Mouse (Mus musculus) limb, embryonic 12.5 days (tissue): ENCODE measurements at regions not wholly inside any gene's neighbourhood (a gene's known extent, or its start where the extent isn't known, plus 50 kb on each side); places are given as distances from the start of the nearest gene placed in this dataset. TPM values are rescaled to one million over a fixed set of nuclear protein-coding genes. Genes with fewer than 3 reads are reported as not detected.

ENCODE experiments used
- ATAC-seq: fragments of 200-750 bp; cut with Nextera tagmentation; 2 replicates; pipeline ENCODE4 v1.8.0; 2017; ENCODE audit warnings: low read depth, moderate TSS enrichment; ENCODE audit not compliant: insufficient number of reproducible peaks, insufficient read depth, low FRiP score, low TSS enrichment
- H3K27ac ChIP-seq: fragments of 300-500 bp; sonication (generic); 2 replicates; pipeline ENCODE4 v1.5.1; 2016; ENCODE audit warnings: mild to moderate bottlenecking, moderate library complexity
- H3K27me3 ChIP-seq: fragments of 300-500 bp; sonication (generic); 2 replicates; pipeline ENCODE4 v1.6.1; 2016; ENCODE audit warnings: mild to moderate bottlenecking, moderate library complexity
- H3K36me3 ChIP-seq: fragments of 300-500 bp; sonication (generic); 2 replicates; pipeline ENCODE4 v1.6.1; 2016; ENCODE audit warnings: mild to moderate bottlenecking, moderate library complexity
- H3K4me1 ChIP-seq: fragments of 300-500 bp; sonication (generic); replicated peaks from 2 replicates; pipeline ENCODE4 v1.6.1; 2016
- H3K4me2 ChIP-seq: fragments of 300-500 bp; sonication (generic); 2 replicates; pipeline ENCODE4 v1.6.1; 2016; ENCODE audit warnings: mild to moderate bottlenecking, moderate library complexity
- H3K4me3 ChIP-seq: fragments of 300-500 bp; sonication (generic); replicated peaks from 2 replicates; pipeline ENCODE4 v1.5.1; 2016; ENCODE audit warnings: mild to moderate bottlenecking
- H3K9ac ChIP-seq: fragments of 300-500 bp; sonication (generic); replicated peaks from 2 replicates; pipeline ENCODE4 v1.6.1; 2016; ENCODE audit warnings: mild to moderate bottlenecking, moderate library complexity
- H3K9me3 ChIP-seq: fragments of 300-500 bp; sonication (generic); 2 replicates; pipeline ENCODE4 v1.6.1; 2016; ENCODE audit warnings: mild to moderate bottlenecking, moderate library complexity
- WGBS: fragments of 180-500 bp; shearing (Covaris S2); methylation state at CpG from one replicate; pipeline ENCODE4 v1.1.7; 2016; 5-methylcytosine and 5-hydroxymethylcytosine counted together
- microRNA-seq: library from miRNA; unstranded; fragments of <30 nt; microRNA quantifications from one replicate; pipeline ENCODE4, GENCODE M21; 2017

- H3K4me1 ChIP-seq: no peaks in the 10 kb centered on the region
- no peaks in the 10 kb centered on the region for H3K36me3 ChIP-seq
- H3K9me3 ChIP-seq: no peaks in the 10 kb centered on the region
- no peak overlapping the region for H3K4me2 ChIP-seq
- no peaks in the 10 kb centered on the region for H3K27me3 ChIP-seq
- no peak overlapping the region for H3K4me3 ChIP-seq
- no peak overlapping the region for H3K27ac ChIP-seq
- 67% methylated on average over 3 of the region's 3 CpGs for WGBS
- no peak overlapping the region for H3K9ac ChIP-seq
- ATAC-seq: no peak
Measured at GRCm38 (mm10) chr13:114742534-114742933, 75.5 kb upstream of the Mocs2 start.

GRCm38 (mm10) chr13:114745814-114746213 lies 72.2 kb upstream of the Mocs2 start:
- no peak overlapping the region for H3K27ac ChIP-seq

GRCm38 (mm10) chr13:114757459-114757858 lies 60.6 kb upstream of the Mocs2 start:
- no peak overlapping the region for H3K4me3 ChIP-seq
- no peaks in the 10 kb centered on the region for H3K36me3 ChIP-seq
- no peak for ATAC-seq
- no peaks in the 10 kb centered on the region for H3K27me3 ChIP-seq
- no peak overlapping the region for H3K9ac ChIP-seq
- no peaks in the 10 kb centered on the region for H3K9me3 ChIP-seq
- no peak overlapping the region for H3K4me2 ChIP-seq
- H3K27ac ChIP-seq: no peak overlapping the region
- H3K4me1 ChIP-seq: no peaks in the 10 kb centered on the region

More at GRCm38 (mm10) chr13:114745814-114746213, 72.2 kb upstream of the Mocs2 start:
- Histone ChIP-seq H3K9ac (no peak overlapping the region), H3K9me3 (no peaks in the 10 kb centered on the region), H3K36me3 (no peaks in the 10 kb centered on the region), H3K4me2 (no peak overlapping the region), H3K27me3 (no peaks in the 10 kb centered on the region), H3K4me3 (no peak overlapping the region), H3K4me1 (no peaks in the 10 kb centered on the region)
- ATAC-seq: no peak
- 88% methylated on average over 2 of the region's 2 CpGs for WGBS

- H3K27ac ChIP-seq: no peak overlapping the region
- WGBS: 86% methylated on average over 1 of the region's 1 CpGs
Measured at GRCm38 (mm10) chr13:114759886-114760285, 58.1 kb upstream of the Mocs2 start.

GRCm38 (mm10) chr13:114760901-114761300 lies 57.1 kb upstream of the Mocs2 start:
- H3K4me2 ChIP-seq: no peak overlapping the region
- ATAC-seq: no peak
- 87% methylated on average over 3 of the region's 3 CpGs for WGBS
- H3K36me3 ChIP-seq: no peaks in the 10 kb centered on the region
- H3K4me1 ChIP-seq: no peaks in the 10 kb centered on the region
- H3K9ac ChIP-seq: no peak overlapping the region
- H3K27ac ChIP-seq: no peak overlapping the region
- no peaks in the 10 kb centered on the region for H3K9me3 ChIP-seq
- no peaks in the 10 kb centered on the region for H3K27me3 ChIP-seq
- H3K4me3 ChIP-seq: no peak overlapping the region

More at GRCm38 (mm10) chr13:114759886-114760285, 58.1 kb upstream of the Mocs2 start:
- no peaks in the 10 kb centered on the region for H3K4me1 ChIP-seq
- no peak overlapping the region for H3K4me3 ChIP-seq
- ATAC-seq: no peak
- H3K27me3 ChIP-seq: no peaks in the 10 kb centered on the region
- H3K4me2 ChIP-seq: no peak overlapping the region
- H3K9ac ChIP-seq: no peak overlapping the region
- no peaks in the 10 kb centered on the region for H3K36me3 ChIP-seq
- H3K9me3 ChIP-seq: no peaks in the 10 kb centered on the region

Small RNA genes in the stretch of these regions (microRNA-seq; reads per million reads assigned to microRNA genes)
- not detected for gene Gm25950
